Mouse (Mus musculus): ENCODE measurements around the gene E130114P18Rik. TPM values are rescaled to one million over a fixed set of nuclear protein-coding genes. Genes with fewer than 3 reads are reported as not detected.

E130114P18Rik gene
- polyA plus RNA-seq, 1 experiment from 2014 or later = 62.9 TPM

DNA sequence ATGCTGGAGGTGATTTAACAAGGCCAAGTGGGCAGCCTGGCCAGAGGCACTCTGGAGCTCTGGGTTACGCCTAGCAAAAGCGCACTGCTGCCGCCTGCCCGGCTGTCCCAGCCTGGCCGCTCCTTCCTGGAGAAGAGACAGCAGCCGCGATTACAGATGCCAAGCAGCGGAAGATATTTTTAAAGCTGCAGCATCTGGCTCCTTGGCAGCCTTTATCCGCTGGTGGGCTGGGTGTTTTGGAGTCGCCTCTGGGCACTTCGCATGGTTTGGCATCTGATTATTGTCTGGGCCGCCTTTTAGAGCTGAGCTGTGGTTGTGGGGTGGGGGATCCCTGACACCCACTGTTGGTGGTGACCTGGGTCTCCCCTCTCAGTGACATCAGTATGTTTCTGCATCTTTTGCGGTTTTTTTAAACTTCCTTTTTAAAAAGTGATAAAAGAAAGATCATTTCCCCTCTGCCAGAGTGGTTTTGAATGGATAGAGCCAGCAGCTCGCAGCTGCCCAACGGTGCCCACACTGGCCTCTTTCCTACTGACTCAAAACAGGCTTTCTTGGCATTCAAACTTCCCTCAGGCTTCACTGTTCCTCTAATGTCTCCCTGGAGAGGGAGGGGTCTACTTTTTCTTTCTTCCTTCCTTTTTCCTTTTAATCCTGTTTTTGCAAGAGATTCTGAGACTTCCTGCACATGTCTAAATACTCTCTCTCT is 159.1 kb downstream of the E130114P18Rik start:
- H3K36me3 ChIP-seq (ENCODE audit: control insufficient read depth, insufficient read depth, low read length) = no peaks in the 10 kb centered on the region
- no peaks in the 10 kb centered on the region for H3K27me3 ChIP-seq (replicated peaks; ENCODE audit: control insufficient read depth, insufficient read depth, low read length)
- peak overlapping the region; percentile 35 for H3K4me2 ChIP-seq (ENCODE audit: low read length)
- peaks cover 10% of the 10 kb centered on the region for H3K4me1 ChIP-seq (ENCODE audit: control insufficient read depth, insufficient read depth, low read length)
- H3K27ac ChIP-seq (ENCODE audit: low read depth, low read length) = peak overlapping the region; percentile 70
- ATAC-seq = peak; percentile 86
- 21% methylated on average over 15 of the region's 15 CpGs for WGBS
- no peaks in the 10 kb centered on the region for H3K9me3 ChIP-seq (replicated peaks; ENCODE audit: control insufficient read depth, low read length)
- peak; percentile 76 for DNase-seq (ENCODE audit: low spot score)
- peak overlapping the region; percentile 40; the same call in 1 of the 2 replicates for H3K9ac ChIP-seq (ENCODE audit: low read length)
- H3K4me3 ChIP-seq (ENCODE audit: low read depth, low read length) = no peak overlapping the region

DNA sequence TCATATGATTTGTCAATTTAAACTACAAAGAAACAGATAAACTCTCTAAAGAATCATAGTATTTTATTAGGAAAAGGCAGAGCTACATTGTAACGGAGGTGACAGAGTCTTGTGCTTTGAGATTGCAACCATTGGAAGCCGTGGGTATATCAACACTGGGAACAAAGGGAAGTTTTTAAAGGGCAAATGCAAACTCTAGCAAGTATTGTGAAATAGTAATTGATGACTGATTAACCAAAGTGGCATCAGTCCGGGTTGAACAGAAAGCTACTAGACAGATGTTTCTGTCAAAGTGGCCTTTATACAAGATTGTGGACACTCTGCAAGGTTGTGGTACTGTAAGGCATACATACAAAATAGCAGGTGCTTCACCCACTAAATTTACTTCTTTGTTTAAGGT is 162.8 kb downstream of the E130114P18Rik start:
- Histone ChIP-seq H3K4me3 (ENCODE audit: low read depth, low read length) (no peak overlapping the region), H3K27ac (ENCODE audit: low read depth, low read length) (no peak overlapping the region), H3K4me2 (ENCODE audit: low read length) (no peak overlapping the region), H3K9ac (ENCODE audit: low read length) (no peak overlapping the region), H3K9me3 (replicated peaks; ENCODE audit: control insufficient read depth, low read length) (no peaks in the 10 kb centered on the region), H3K4me1 (ENCODE audit: control insufficient read depth, insufficient read depth, low read length) (peaks cover 30% of the 10 kb centered on the region), H3K27me3 (replicated peaks; ENCODE audit: control insufficient read depth, insufficient read depth, low read length) (no peaks in the 10 kb centered on the region), H3K36me3 (ENCODE audit: control insufficient read depth, insufficient read depth, low read length) (no peaks in the 10 kb centered on the region)
- ATAC-seq (no peak), DNase-seq (ENCODE audit: low spot score) (no peak)
- WGBS = 90% methylated on average over 3 of the region's 3 CpGs

DNA sequence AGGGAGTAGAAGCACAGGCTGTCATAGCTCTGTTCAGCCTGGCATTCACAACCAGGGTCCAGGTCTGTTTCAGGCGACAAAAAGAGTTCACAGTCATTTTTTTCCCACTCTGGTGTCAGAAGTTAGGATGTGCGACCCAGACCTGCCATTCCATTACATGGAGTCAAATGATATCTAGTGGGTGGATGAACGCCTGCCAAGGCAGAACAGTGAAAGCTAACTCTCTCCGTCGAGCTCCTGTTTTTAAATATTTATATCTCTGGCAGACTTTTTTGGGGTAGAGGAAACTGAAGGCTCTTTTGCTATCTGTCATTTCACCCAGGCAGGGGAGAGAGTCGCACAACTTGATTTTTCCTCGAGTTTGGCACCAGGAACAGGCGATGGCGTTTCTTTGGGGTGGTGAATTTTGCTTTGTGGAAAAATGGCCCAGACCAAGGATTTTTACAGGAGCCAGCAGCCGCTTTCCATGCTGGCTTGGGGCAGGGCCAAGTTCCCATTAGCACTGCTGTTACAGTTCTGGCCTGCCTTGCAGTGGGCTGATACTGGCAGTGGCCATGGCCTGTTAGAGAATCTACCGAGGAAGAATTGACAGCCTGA is 166.5 kb downstream of the E130114P18Rik start:
- H3K27me3 ChIP-seq (replicated peaks; ENCODE audit: control insufficient read depth, insufficient read depth, low read length) = no peaks in the 10 kb centered on the region
- ATAC-seq (peak; percentile 71), DNase-seq (ENCODE audit: low spot score) (peak; percentile 92)
- H3K27ac ChIP-seq (ENCODE audit: low read depth, low read length) = peak overlapping the region; percentile 89
- H3K4me1 ChIP-seq (ENCODE audit: control insufficient read depth, insufficient read depth, low read length) = peaks cover 45% of the 10 kb centered on the region
- H3K4me2 ChIP-seq (ENCODE audit: low read length) = peak overlapping the region; percentile 4; the same call in 1 of the 2 replicates
- H3K9ac ChIP-seq (ENCODE audit: low read length) = no peak overlapping the region; the same call in 1 of the 2 replicates
- WGBS = 29% methylated on average over 11 of the region's 11 CpGs
- no peaks in the 10 kb centered on the region for H3K9me3 ChIP-seq (replicated peaks; ENCODE audit: control insufficient read depth, low read length)
- H3K4me3 ChIP-seq (ENCODE audit: low read depth, low read length) = no peak overlapping the region
- H3K36me3 ChIP-seq (ENCODE audit: control insufficient read depth, insufficient read depth, low read length) = no peaks in the 10 kb centered on the region

DNA sequence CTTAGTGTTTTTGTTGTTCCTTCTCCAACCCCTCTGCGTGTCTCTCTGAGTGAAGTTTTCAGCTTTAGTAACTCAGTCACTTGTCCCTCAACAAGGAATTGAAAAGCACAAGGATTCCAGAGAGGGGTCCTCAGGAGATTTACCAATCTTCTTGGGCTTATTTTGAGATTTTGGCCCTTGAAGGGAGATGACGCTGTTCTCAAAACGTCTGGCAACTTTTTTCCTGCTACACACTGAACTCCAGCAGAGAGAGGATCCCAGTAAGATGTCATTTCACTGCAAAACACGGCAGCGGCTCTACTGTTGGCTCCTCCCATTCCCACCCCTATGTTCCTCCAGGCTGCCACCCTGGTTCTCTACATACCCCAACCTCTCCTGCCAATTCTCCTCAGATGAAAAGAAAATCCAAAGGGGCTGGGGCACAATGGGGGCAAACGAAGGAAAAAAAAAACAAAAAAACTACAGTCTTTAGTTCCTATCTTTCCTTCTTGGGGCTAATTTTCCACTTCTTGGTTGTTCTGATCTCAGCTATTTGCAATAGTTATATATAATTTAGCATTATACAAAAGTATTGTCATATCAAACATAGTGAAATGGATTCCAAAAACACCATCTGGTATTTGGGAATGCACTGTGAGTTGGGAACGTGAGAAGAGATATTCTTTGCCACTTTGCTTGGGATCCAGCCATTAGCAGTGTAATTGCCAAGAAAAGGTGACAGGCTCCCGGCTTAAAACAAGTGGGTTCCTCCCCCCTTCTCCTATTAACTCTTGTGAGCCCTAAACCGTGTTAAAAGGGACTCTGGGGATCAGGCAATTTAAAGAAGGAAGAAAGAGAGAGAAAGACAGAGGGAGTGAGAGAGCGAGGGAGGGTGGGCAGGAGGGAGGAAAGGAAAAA is 167.8 kb downstream of the E130114P18Rik start:
- WGBS = 5% methylated on average over 10 of the region's 10 CpGs
- ATAC-seq = peak; percentile 79
- peak overlapping the region; percentile 94 for H3K27ac ChIP-seq (ENCODE audit: low read depth, low read length)
- H3K4me3 ChIP-seq (ENCODE audit: low read depth, low read length) = no peak overlapping the region
- no peaks in the 10 kb centered on the region for H3K9me3 ChIP-seq (replicated peaks; ENCODE audit: control insufficient read depth, low read length)
- H3K36me3 ChIP-seq (ENCODE audit: control insufficient read depth, insufficient read depth, low read length) = no peaks in the 10 kb centered on the region
- no peaks in the 10 kb centered on the region for H3K27me3 ChIP-seq (replicated peaks; ENCODE audit: control insufficient read depth, insufficient read depth, low read length)
- H3K9ac ChIP-seq (ENCODE audit: low read length) = peak overlapping the region; percentile 36; the same call in 1 of the 2 replicates
- H3K4me1 ChIP-seq (ENCODE audit: control insufficient read depth, insufficient read depth, low read length) = peaks cover 45% of the 10 kb centered on the region
- DNase-seq (ENCODE audit: low spot score) = peak; percentile 97
- peak overlapping the region; percentile 35 for H3K4me2 ChIP-seq (ENCODE audit: low read length)

DNA sequence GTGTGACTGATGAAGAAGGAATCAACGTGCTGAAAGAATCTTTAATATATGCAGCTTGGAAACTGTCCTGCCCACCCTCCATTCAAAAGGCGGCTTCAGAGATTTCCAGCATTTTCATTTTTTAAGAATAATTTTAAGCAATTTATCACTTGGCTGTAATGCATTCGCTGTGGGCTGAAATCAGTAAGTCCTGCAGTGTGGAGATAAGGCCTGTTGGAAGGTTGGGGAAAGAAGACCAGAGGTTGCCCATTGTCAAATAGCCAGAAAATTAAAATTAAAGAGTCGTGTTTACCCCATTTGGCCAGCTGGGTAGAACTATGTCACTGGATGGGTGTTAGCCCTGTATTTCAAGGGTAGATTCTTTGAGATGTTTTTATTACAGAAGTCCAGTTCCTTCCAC is 168.5 kb downstream of the E130114P18Rik start:
- H3K4me3 ChIP-seq (ENCODE audit: low read depth, low read length) = no peak overlapping the region
- no peaks in the 10 kb centered on the region for H3K9me3 ChIP-seq (replicated peaks; ENCODE audit: control insufficient read depth, low read length)
- H3K4me1 ChIP-seq (ENCODE audit: control insufficient read depth, insufficient read depth, low read length) = peaks cover 45% of the 10 kb centered on the region
- ATAC-seq = no peak
- peak overlapping the region; percentile 36 for H3K9ac ChIP-seq (ENCODE audit: low read length)
- 45% methylated on average over 4 of the region's 4 CpGs for WGBS
- H3K36me3 ChIP-seq (ENCODE audit: control insufficient read depth, insufficient read depth, low read length) = no peaks in the 10 kb centered on the region
- H3K4me2 ChIP-seq (ENCODE audit: low read length) = peak overlapping the region; percentile 35
- no peaks in the 10 kb centered on the region for H3K27me3 ChIP-seq (replicated peaks; ENCODE audit: control insufficient read depth, insufficient read depth, low read length)
- peak overlapping the region; percentile 94 for H3K27ac ChIP-seq (ENCODE audit: low read depth, low read length)
- no peak for DNase-seq (ENCODE audit: low spot score)

DNA sequence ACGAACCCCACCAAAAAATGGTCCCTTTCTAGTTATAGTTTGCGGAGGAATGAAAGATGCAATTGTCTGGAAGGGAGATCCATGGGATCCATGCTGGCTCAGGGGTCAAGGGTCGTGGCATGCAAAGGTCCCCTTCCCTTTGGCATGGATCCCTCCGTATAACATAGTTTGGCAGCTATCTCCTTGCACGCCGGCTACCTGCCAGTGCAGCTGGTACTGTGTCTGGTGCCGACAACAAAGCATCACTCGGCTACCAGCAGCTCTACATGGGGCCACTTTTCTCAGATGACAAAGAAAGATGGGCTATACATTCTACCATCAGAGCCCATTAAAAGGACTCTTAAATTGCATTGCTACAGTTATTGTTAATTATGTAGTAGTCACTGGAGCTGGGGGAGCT is 169.2 kb downstream of the E130114P18Rik start:
- WGBS = 20% methylated on average over 8 of the region's 8 CpGs
- Histone ChIP-seq H3K4me2 (ENCODE audit: low read length) (peak overlapping the region; percentile 35; the same call in 1 of the 2 replicates), H3K9ac (ENCODE audit: low read length) (peak overlapping the region; percentile 36), H3K4me3 (ENCODE audit: low read depth, low read length) (no peak overlapping the region), H3K27me3 (replicated peaks; ENCODE audit: control insufficient read depth, insufficient read depth, low read length) (no peaks in the 10 kb centered on the region), H3K4me1 (ENCODE audit: control insufficient read depth, insufficient read depth, low read length) (peaks cover 45% of the 10 kb centered on the region), H3K9me3 (replicated peaks; ENCODE audit: control insufficient read depth, low read length) (no peaks in the 10 kb centered on the region), H3K36me3 (ENCODE audit: control insufficient read depth, insufficient read depth, low read length) (no peaks in the 10 kb centered on the region), H3K27ac (ENCODE audit: low read depth, low read length) (peak overlapping the region; percentile 94)
- ATAC-seq = no peak
- DNase-seq (ENCODE audit: low spot score) = peak; percentile 52

DNA sequence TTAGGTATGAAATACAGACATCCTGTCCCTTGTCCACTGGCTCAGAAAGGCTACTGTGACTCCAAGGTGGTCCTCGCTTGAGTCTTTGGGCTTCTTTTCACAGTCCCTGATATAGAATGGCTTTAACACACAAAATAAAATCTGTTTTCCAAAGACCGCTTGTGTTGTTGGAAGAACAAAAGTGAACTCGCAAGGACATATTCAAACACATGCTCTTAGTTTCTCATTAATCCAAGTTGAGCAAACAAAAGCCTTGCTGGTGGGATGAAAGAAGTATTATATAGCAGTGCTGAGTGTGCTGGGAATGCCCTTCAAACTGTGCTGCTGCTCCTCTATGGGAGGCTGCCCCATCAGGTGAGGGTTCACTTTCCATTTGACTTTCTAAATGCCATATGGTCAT is 169.7 kb downstream of the E130114P18Rik start:
- no peaks in the 10 kb centered on the region for H3K27me3 ChIP-seq (replicated peaks; ENCODE audit: control insufficient read depth, insufficient read depth, low read length)
- no peaks in the 10 kb centered on the region for H3K9me3 ChIP-seq (replicated peaks; ENCODE audit: control insufficient read depth, low read length)
- no peaks in the 10 kb centered on the region for H3K36me3 ChIP-seq (ENCODE audit: control insufficient read depth, insufficient read depth, low read length)
- WGBS = 17% methylated on average over 3 of the region's 3 CpGs
- no peak overlapping the region for H3K9ac ChIP-seq (ENCODE audit: low read length)
- peak overlapping the region; percentile 94 for H3K27ac ChIP-seq (ENCODE audit: low read depth, low read length)
- no peak for ATAC-seq
- H3K4me3 ChIP-seq (ENCODE audit: low read depth, low read length) = no peak overlapping the region
- DNase-seq (ENCODE audit: low spot score) = peak; percentile 34
- H3K4me1 ChIP-seq (ENCODE audit: control insufficient read depth, insufficient read depth, low read length) = peaks cover 45% of the 10 kb centered on the region
- H3K4me2 ChIP-seq (ENCODE audit: low read length) = no peak overlapping the region

DNA sequence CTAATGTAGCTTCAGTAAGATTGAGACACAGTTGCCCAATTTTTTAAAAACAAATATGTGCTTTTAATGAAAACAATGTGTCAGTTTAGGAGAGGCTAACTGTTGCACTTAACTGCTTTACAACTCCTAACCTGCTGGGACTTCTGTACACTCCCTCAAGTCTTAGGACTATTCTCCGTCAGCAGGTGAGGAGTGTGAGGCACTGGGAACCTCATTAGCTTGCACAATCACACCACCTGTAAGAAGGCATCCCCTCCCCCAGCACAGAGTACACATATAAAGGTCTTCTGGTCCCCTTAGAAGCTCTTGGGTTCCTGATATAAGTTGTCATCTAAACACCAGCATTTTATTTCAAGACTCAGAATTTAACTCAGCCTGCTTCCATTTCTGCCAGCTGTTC is 170.7 kb downstream of the E130114P18Rik start:
- no peak overlapping the region for H3K4me3 ChIP-seq (ENCODE audit: low read depth, low read length)
- WGBS = 62% methylated on average over 1 of the region's 1 CpGs
- H3K9me3 ChIP-seq (replicated peaks; ENCODE audit: control insufficient read depth, low read length) = no peaks in the 10 kb centered on the region
- DNase-seq (ENCODE audit: low spot score) (no peak), ATAC-seq (no peak)
- H3K9ac ChIP-seq (ENCODE audit: low read length) = no peak overlapping the region
- no peaks in the 10 kb centered on the region for H3K27me3 ChIP-seq (replicated peaks; ENCODE audit: control insufficient read depth, insufficient read depth, low read length)
- H3K4me2 ChIP-seq (ENCODE audit: low read length) = no peak overlapping the region
- no peaks in the 10 kb centered on the region for H3K36me3 ChIP-seq (ENCODE audit: control insufficient read depth, insufficient read depth, low read length)
- peaks cover 45% of the 10 kb centered on the region for H3K4me1 ChIP-seq (ENCODE audit: control insufficient read depth, insufficient read depth, low read length)
- peak overlapping the region; percentile 94; the same call in 1 of the 2 replicates for H3K27ac ChIP-seq (ENCODE audit: low read depth, low read length)
